Mouse (Mus musculus): ENCODE data around the gene Cdhr3. TPM values are rescaled to one million over a fixed set of nuclear protein-coding genes. Genes with fewer than 3 reads are reported as not detected.

Gene Cdhr3
- polyA plus RNA-seq (2016; fragmentation: Nextera tagmentation; extraction: Ambion mirVana), result 0.43 and 0.59 TPM in 2 replicates

GRCm38 (mm10) chr12:33092775-33093174 is at the start of gene Cdhr3:
TSS of gene Cdhr3 (minus strand) at chr12:33092875.
- Histone ChIP-seq H3K9me3 (no peaks in the 10 kb centered on the region), H3K27me3 (ENCODE audit: insufficient read depth, poor library complexity, severe bottlenecking) (no peaks in the 10 kb centered on the region), H3K4me3 (no peak within 1 kb of the TSS), H3K4me1 (no peaks in the 10 kb centered on the region), H3K27ac (no peak within 1 kb of the TSS), H3K36me3 (no peaks in the 10 kb centered on the region)
- 74% methylated on average over 6 of the region's 6 CpGs for WGBS
- DNase-seq (ENCODE audit: low spot score), result no peak

- no peaks in the 10 kb centered on the region for H3K27me3 ChIP-seq (ENCODE audit: insufficient read depth, poor library complexity, severe bottlenecking)
- no peak overlapping the region for H3K4me3 ChIP-seq
- no peaks in the 10 kb centered on the region for H3K9me3 ChIP-seq
- 32% methylated on average over 3 of the region's 3 CpGs for WGBS
- DNase-seq (ENCODE audit: low spot score), result peak; percentile 84
- H3K36me3 ChIP-seq, result no peaks in the 10 kb centered on the region
- peak overlapping the region; percentile 56 for H3K27ac ChIP-seq
- H3K4me1 ChIP-seq, result peaks cover 18% of the 10 kb centered on the region
Observed at GRCm38 (mm10) chr12:33139083-33139482, 46.4 kb upstream of the Cdhr3 start.

- WGBS, result 62% methylated on average over 1 of the region's 1 CpGs
- no peak for DNase-seq (ENCODE audit: low spot score)
- Histone ChIP-seq H3K27ac (no peak overlapping the region), H3K4me3 (no peak overlapping the region), H3K27me3 (ENCODE audit: insufficient read depth, poor library complexity, severe bottlenecking) (no peaks in the 10 kb centered on the region), H3K4me1 (peaks cover 18% of the 10 kb centered on the region), H3K9me3 (no peaks in the 10 kb centered on the region), H3K36me3 (no peaks in the 10 kb centered on the region)
Observed at GRCm38 (mm10) chr12:33137857-33138256, 45.2 kb upstream of the Cdhr3 start.

GRCm38 (mm10) chr12:33131796-33132195 is 39.1 kb upstream of the Cdhr3 start:
- no peaks in the 10 kb centered on the region for H3K27me3 ChIP-seq (ENCODE audit: insufficient read depth, poor library complexity, severe bottlenecking)
- H3K36me3 ChIP-seq, result no peaks in the 10 kb centered on the region
- H3K9me3 ChIP-seq, result no peaks in the 10 kb centered on the region
- H3K4me3 ChIP-seq, result no peak overlapping the region
- peaks cover 14% of the 10 kb centered on the region for H3K4me1 ChIP-seq
- DNase-seq (ENCODE audit: low spot score), result no peak
- WGBS, result 65% methylated on average over 7 of the region's 7 CpGs
- no peak overlapping the region for H3K27ac ChIP-seq

GRCm38 (mm10) chr12:33130401-33130800 is 37.7 kb upstream of the Cdhr3 start:
- WGBS, result 52% methylated on average over 8 of the region's 8 CpGs
- no peak overlapping the region for H3K4me3 ChIP-seq
- no peaks in the 10 kb centered on the region for H3K27me3 ChIP-seq (ENCODE audit: insufficient read depth, poor library complexity, severe bottlenecking)

GRCm38 (mm10) chr12:33129410-33129809 is 36.7 kb upstream of the Cdhr3 start:
- Histone ChIP-seq H3K9me3 (no peaks in the 10 kb centered on the region), H3K27me3 (ENCODE audit: insufficient read depth, poor library complexity, severe bottlenecking) (no peaks in the 10 kb centered on the region), H3K4me3 (no peak overlapping the region), H3K27ac (0 out of 2 replicates have a peak overlapping the region, but pooled peaks have one; percentile 22), H3K36me3 (no peaks in the 10 kb centered on the region), H3K4me1 (peaks cover 14% of the 10 kb centered on the region)
- 12% methylated on average over 4 of the region's 4 CpGs for WGBS
- DNase-seq (ENCODE audit: low spot score), result no peak

More at GRCm38 (mm10) chr12:33130401-33130800, 37.7 kb upstream of the Cdhr3 start:
- Histone ChIP-seq H3K4me1 (peaks cover 14% of the 10 kb centered on the region), H3K27ac (no peak overlapping the region), H3K9me3 (no peaks in the 10 kb centered on the region), H3K36me3 (no peaks in the 10 kb centered on the region)
- DNase-seq (ENCODE audit: low spot score), result no peak

GRCm38 (mm10) chr12:33128702-33129101 is 36.0 kb upstream of the Cdhr3 start:
- 0 out of 2 replicates have a peak overlapping the region, but pooled peaks have one; percentile 29 for H3K27ac ChIP-seq
- no peak for DNase-seq (ENCODE audit: low spot score)
- H3K36me3 ChIP-seq, result no peaks in the 10 kb centered on the region
- 68% methylated on average over 7 of the region's 7 CpGs for WGBS
- H3K4me3 ChIP-seq, result no peak overlapping the region
- peaks cover 14% of the 10 kb centered on the region for H3K4me1 ChIP-seq
- H3K9me3 ChIP-seq, result no peaks in the 10 kb centered on the region
- H3K27me3 ChIP-seq (ENCODE audit: insufficient read depth, poor library complexity, severe bottlenecking), result no peaks in the 10 kb centered on the region

GRCm38 (mm10) chr12:33128121-33128520 is 35.4 kb upstream of the Cdhr3 start:
- no peaks in the 10 kb centered on the region for H3K27me3 ChIP-seq (ENCODE audit: insufficient read depth, poor library complexity, severe bottlenecking)
- no peaks in the 10 kb centered on the region for H3K36me3 ChIP-seq
- WGBS, result 85% methylated on average over 2 of the region's 2 CpGs
- peaks cover 14% of the 10 kb centered on the region for H3K4me1 ChIP-seq
- H3K4me3 ChIP-seq, result no peak overlapping the region
- no peaks in the 10 kb centered on the region for H3K9me3 ChIP-seq
- DNase-seq (ENCODE audit: low spot score), result no peak
- no peak overlapping the region for H3K27ac ChIP-seq

GRCm38 (mm10) chr12:33126243-33126642 is 33.6 kb upstream of the Cdhr3 start:
- no peak for DNase-seq (ENCODE audit: low spot score)
- no peaks in the 10 kb centered on the region for H3K9me3 ChIP-seq
- no peak overlapping the region for H3K27ac ChIP-seq
- peaks cover 9% of the 10 kb centered on the region for H3K4me1 ChIP-seq
- no peaks in the 10 kb centered on the region for H3K36me3 ChIP-seq
- H3K4me3 ChIP-seq, result no peak overlapping the region
- no peaks in the 10 kb centered on the region for H3K27me3 ChIP-seq (ENCODE audit: insufficient read depth, poor library complexity, severe bottlenecking)

- no peaks in the 10 kb centered on the region for H3K27me3 ChIP-seq (ENCODE audit: insufficient read depth, poor library complexity, severe bottlenecking)
- no peak for DNase-seq (ENCODE audit: low spot score)
- peaks cover 9% of the 10 kb centered on the region for H3K4me1 ChIP-seq
- no peak overlapping the region for H3K4me3 ChIP-seq
- WGBS, result 53% methylated on average over 9 of the region's 9 CpGs
- no peaks in the 10 kb centered on the region for H3K9me3 ChIP-seq
- no peak overlapping the region for H3K27ac ChIP-seq
- H3K36me3 ChIP-seq, result no peaks in the 10 kb centered on the region
Observed at GRCm38 (mm10) chr12:33125594-33126227, 33.0 kb upstream of the Cdhr3 start.

GRCm38 (mm10) chr12:33118624-33119301 is 26.1 kb upstream of the Cdhr3 start:
- H3K36me3 ChIP-seq, result no peaks in the 10 kb centered on the region
- 26% methylated on average over 15 of the region's 15 CpGs for WGBS
- 0 out of 2 replicates have a peak, but pooled peaks cover 7% of the 10 kb centered on the region for H3K4me1 ChIP-seq
- H3K9me3 ChIP-seq, result no peaks in the 10 kb centered on the region
- H3K27me3 ChIP-seq (ENCODE audit: insufficient read depth, poor library complexity, severe bottlenecking), result peaks cover 4% of the 10 kb centered on the region; the same call in 1 of the 2 replicates
- H3K4me3 ChIP-seq, result peak overlapping the region; percentile 46
- H3K27ac ChIP-seq, result 0 out of 2 replicates have a peak overlapping the region, but pooled peaks have one; percentile 22
- DNase-seq (ENCODE audit: low spot score), result no peak

- no peak for DNase-seq (ENCODE audit: low spot score)
Observed at GRCm38 (mm10) chr12:33110894-33111471, 18.3 kb upstream of the Cdhr3 start.

GRCm38 (mm10) chr12:33109531-33109930 is 16.9 kb upstream of the Cdhr3 start:
- H3K4me3 ChIP-seq, result no peak overlapping the region
- H3K36me3 ChIP-seq, result no peaks in the 10 kb centered on the region
- H3K27ac ChIP-seq, result no peak overlapping the region
- H3K27me3 ChIP-seq (ENCODE audit: insufficient read depth, poor library complexity, severe bottlenecking), result no peaks in the 10 kb centered on the region
- no peak for DNase-seq (ENCODE audit: low spot score)
- H3K9me3 ChIP-seq, result no peaks in the 10 kb centered on the region
- no peaks in the 10 kb centered on the region for H3K4me1 ChIP-seq

More at GRCm38 (mm10) chr12:33110894-33111471, 18.3 kb upstream of the Cdhr3 start:
- Histone ChIP-seq H3K9me3 (no peaks in the 10 kb centered on the region), H3K4me1 (no peaks in the 10 kb centered on the region), H3K36me3 (no peaks in the 10 kb centered on the region), H3K4me3 (no peak overlapping the region), H3K27me3 (ENCODE audit: insufficient read depth, poor library complexity, severe bottlenecking) (no peaks in the 10 kb centered on the region), H3K27ac (peak overlapping the region; percentile 30)
- 36% methylated on average over 14 of the region's 14 CpGs for WGBS

All from heart, embryonic 10.5 days (tissue).